Comparison of ENCODE assay signal across 13 mouse cellular contexts in the genomic region with DNA sequence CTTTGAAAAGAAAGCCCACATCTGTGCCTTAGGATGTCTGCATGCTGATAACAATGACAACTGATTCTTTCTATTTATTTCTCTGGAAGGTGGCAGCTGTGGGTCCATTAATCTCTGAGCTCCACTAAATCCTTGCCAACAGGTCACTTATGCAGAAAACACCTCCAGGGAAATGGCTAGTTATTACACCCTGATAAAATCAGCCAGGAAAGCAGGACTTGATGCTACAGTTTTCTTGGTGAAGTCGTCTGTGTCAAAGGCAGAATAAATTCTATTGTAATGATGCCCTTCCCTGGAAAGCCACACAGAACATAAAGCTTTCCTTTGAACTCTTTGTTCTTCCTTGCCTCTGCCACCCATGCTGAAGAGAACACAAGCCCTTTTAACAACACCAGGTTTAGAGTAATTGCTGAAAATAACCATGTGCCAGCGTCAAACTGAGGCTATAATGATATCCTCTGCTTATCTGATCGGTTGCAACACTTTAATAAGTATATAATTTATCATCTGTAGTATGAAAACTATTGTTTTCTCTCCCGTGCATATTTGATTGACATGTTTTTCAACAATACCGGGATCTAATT. TPM values are rescaled to one million over a fixed set of nuclear protein-coding genes. Genes with fewer than 3 reads are reported as not detected.
DNase-seq lines count a peak whose midpoint lies in the region; ATAC-seq and TF ChIP-seq lines count a peak whose summit lies in the region.
"Had no signal": no experiment of that assay in that cellular context is flagged by ENCODE, and none has a peak within 500 bp of the region (broad histone marks: within the 10 kb centered on the region; RNA-seq: fewer than 3 reads in every experiment).

No protein-coding gene starts in this region.

- H3K4me1 ChIP-seq in heart, embryonic 13.5 days = peaks cover 17% of the 10 kb centered on the region
- H3K4me1 ChIP-seq in forebrain, postnatal 0 days (ENCODE audit: insufficient read depth) = peaks cover 20% of the 10 kb centered on the region
- H3K4me1 ChIP-seq in midbrain, embryonic 11.5 days (ENCODE audit: control insufficient read depth, insufficient read depth, low read length) = peaks cover 23% of the 10 kb centered on the region
- H3K4me1 ChIP-seq in olfactory bulb, adult 2 months (ENCODE audit: control insufficient read depth, insufficient read depth, low read length) = peaks cover 3% of the 10 kb centered on the region; the same call in 1 of the 2 replicates

- no peak for TF ChIP-seq POLR2A in olfactory bulb, adult 2 months (IDR thresholded peaks at IDR 0.05; ENCODE audit: insufficient read depth, low read depth, low read length)

- WGBS in heart, embryonic 13.5 days = 49% methylated on average over 5 of the region's 5 CpGs
- 8% methylated on average over 5 of the region's 5 CpGs for WGBS in forebrain, postnatal 0 days
- WGBS in midbrain, embryonic 11.5 days = 26% methylated on average over 5 of the region's 5 CpGs
- 17% methylated on average over 5 of the region's 5 CpGs for WGBS in olfactory bulb, adult 2 months

- no peaks in the 10 kb centered on the region for H3K36me3 ChIP-seq in heart, embryonic 13.5 days
- H3K36me3 ChIP-seq in forebrain, postnatal 0 days (ENCODE audit: insufficient read depth) = no peaks in the 10 kb centered on the region
- H3K36me3 ChIP-seq in midbrain, embryonic 11.5 days (ENCODE audit: control insufficient read depth, insufficient read depth, low read length) = no peaks in the 10 kb centered on the region
- H3K36me3 ChIP-seq: lung, embryonic 15.5 days had no signal

- no peak for DNase-seq in heart, adult 9 months (ENCODE audit: low spot score in 2 of 2)
- DNase-seq in forebrain, postnatal 0 days = peak; percentile 48
- peak; percentile 89 for DNase-seq in midbrain, embryonic 11.5 days (ENCODE audit: low spot score, missing footprints)
- DNase-seq in spleen, postnatal 10 days (ENCODE audit: low spot score in 2 of 2) = no peak
- DNase-seq in T-cell, adult 2 months (ENCODE audit: low spot score) = no peak
- DNase-seq in adrenal gland, postnatal 10 days = no peak
- DNase-seq: heart, adult 2 months; heart, postnatal 36 days; thymus, postnatal 14 days had no signal

- H3K9me3 ChIP-seq in heart, embryonic 13.5 days = no peaks in the 10 kb centered on the region
- H3K9me3 ChIP-seq in forebrain, postnatal 0 days (ENCODE audit: low read length) = no peaks in the 10 kb centered on the region
- H3K9me3 ChIP-seq in midbrain, embryonic 11.5 days (ENCODE audit: control insufficient read depth, low read length) = no peaks in the 10 kb centered on the region
- H3K9me3 ChIP-seq: lung, embryonic 15.5 days had no signal

- no peak overlapping the region for H3K9ac ChIP-seq in heart, embryonic 13.5 days
- H3K9ac ChIP-seq in forebrain, postnatal 0 days = peak overlapping the region; percentile 14
- no peak overlapping the region for H3K9ac ChIP-seq in midbrain, embryonic 11.5 days (ENCODE audit: low read length)
- H3K9ac ChIP-seq: lung, embryonic 15.5 days had no signal

- H3K27ac ChIP-seq in heart, embryonic 13.5 days (replicated peaks) = 0 out of 2 replicates have a peak overlapping the region, but pooled peaks have one; percentile 5
- peak overlapping the region; percentile 41; the same call in 1 of the 2 replicates for H3K27ac ChIP-seq in forebrain, postnatal 0 days (ENCODE audit: low read depth, low read length)
- peak overlapping the region; percentile 26; the same call in 1 of the 2 replicates for H3K27ac ChIP-seq in midbrain, embryonic 11.5 days (ENCODE audit: low read depth, low read length)
- peak overlapping the region; percentile 78 for H3K27ac ChIP-seq in olfactory bulb, adult 2 months (ENCODE audit: insufficient read depth, low read depth, low read length)
- H3K27ac ChIP-seq: heart, adult 2 months; lung, embryonic 15.5 days had no signal

- ATAC-seq in heart, embryonic 13.5 days (ENCODE audit: extremely low read depth, insufficient number of reproducible peaks, low FRiP score, low TSS enrichment) = no peak
- ATAC-seq in forebrain, postnatal 0 days = peak; percentile 27
- ATAC-seq in midbrain, embryonic 11.5 days (ENCODE audit: low FRiP score) = peak; percentile 70

- H3K27me3 ChIP-seq in heart, embryonic 13.5 days (replicated peaks) = no peaks in the 10 kb centered on the region
- no peaks in the 10 kb centered on the region for H3K27me3 ChIP-seq in forebrain, postnatal 0 days (ENCODE audit: insufficient read depth, low read length)
- no peaks in the 10 kb centered on the region for H3K27me3 ChIP-seq in midbrain, embryonic 11.5 days (ENCODE audit: control insufficient read depth, insufficient read depth, low read length)
- H3K27me3 ChIP-seq: lung, embryonic 15.5 days had no signal

- no peak overlapping the region for H3K4me2 ChIP-seq in heart, embryonic 13.5 days
- H3K4me2 ChIP-seq in forebrain, postnatal 0 days (ENCODE audit: low read depth) = peak overlapping the region; percentile 39; the same call in 1 of the 2 replicates
- H3K4me2 ChIP-seq in midbrain, embryonic 11.5 days = peak overlapping the region; percentile 16; the same call in 1 of the 2 replicates
- H3K4me2 ChIP-seq: lung, embryonic 15.5 days had no signal

- TF ChIP-seq CTCF in forebrain, postnatal 0 days (IDR thresholded peaks at IDR 0.05; ENCODE audit: low read depth) = no peak
- no peak for TF ChIP-seq CTCF in olfactory bulb, adult 2 months (IDR thresholded peaks at IDR 0.05; ENCODE audit: insufficient read depth, low read depth, low read length)

- H3K4me3 ChIP-seq in heart, embryonic 13.5 days = no peak overlapping the region
- H3K4me3 ChIP-seq in forebrain, postnatal 0 days (ENCODE audit: low read depth, low read length) = no peak overlapping the region
- no peak overlapping the region for H3K4me3 ChIP-seq in midbrain, embryonic 11.5 days (ENCODE audit: low read depth, low read length)
- H3K4me3 ChIP-seq in olfactory bulb, adult 2 months (ENCODE audit: insufficient read depth, low read depth, low read length) = no peak overlapping the region
- H3K4me3 ChIP-seq: heart, adult 2 months; lung, embryonic 15.5 days had no signal

RNA-seq across cellular contexts. Expression of gene Pam, which starts 47.1 kb away (rescaled TPM):
- polyA plus RNA-seq in heart, embryonic 13.5 days (2015; fragmentation: Nextera tagmentation; extraction: Ambion mirVana) = 340 and 404 TPM in 2 replicates
- 89.1 and 93.3 TPM in 2 replicates for total RNA-seq in forebrain, postnatal 0 days (2014; rRNA removed)
- 37.8 and 43.7 TPM in 2 replicates for polyA plus RNA-seq in forebrain, postnatal 0 days (2015; fragmentation: Nextera tagmentation; extraction: Ambion mirVana)
- polyA plus RNA-seq in midbrain, embryonic 11.5 days (2014; fragmentation: Nextera tagmentation; extraction: Ambion mirVana) = 21.1 and 21.2 TPM in 2 replicates
- not detected in 2 replicates for polyA plus RNA-seq in olfactory bulb, adult 2 months (2012; ENCODE audit: insufficient read depth, insufficient read length, low replicate concordance, missing spikeins)
- 100 to 1,000 TPM; 205 to 219 TPM for total RNA-seq in adrenal gland, postnatal 10 days (2021)
- total RNA-seq: MEL had no signal

Comparison
In these comparisons a context has a peak if more than half of its experiments do, and no peak if none do; other contexts are left out.
1. H3K27ac ChIP-seq: peak in every context shown above with its lines; median percentile 78 in olfactory bulb, adult 2 months; 41 in forebrain, postnatal 0 days; 26 in midbrain, embryonic 11.5 days; 5 in heart, embryonic 13.5 days.
2. DNase-seq: peak in forebrain, postnatal 0 days (single experiment) and midbrain, embryonic 11.5 days (single experiment); none in heart, adult 9 months (0 of 2), spleen, postnatal 10 days (0 of 2), T-cell, adult 2 months (single experiment) and adrenal gland, postnatal 10 days (single experiment).